Mouse (Mus musculus): ENCODE results near the gene Top1. TPM values are rescaled to one million over a fixed set of nuclear protein-coding genes. Genes with fewer than 3 reads are reported as not detected.

The Top1 gene
- total RNA-seq, 2 experiments from 2014 or later = 56.2 to 63.2 TPM

DNA sequence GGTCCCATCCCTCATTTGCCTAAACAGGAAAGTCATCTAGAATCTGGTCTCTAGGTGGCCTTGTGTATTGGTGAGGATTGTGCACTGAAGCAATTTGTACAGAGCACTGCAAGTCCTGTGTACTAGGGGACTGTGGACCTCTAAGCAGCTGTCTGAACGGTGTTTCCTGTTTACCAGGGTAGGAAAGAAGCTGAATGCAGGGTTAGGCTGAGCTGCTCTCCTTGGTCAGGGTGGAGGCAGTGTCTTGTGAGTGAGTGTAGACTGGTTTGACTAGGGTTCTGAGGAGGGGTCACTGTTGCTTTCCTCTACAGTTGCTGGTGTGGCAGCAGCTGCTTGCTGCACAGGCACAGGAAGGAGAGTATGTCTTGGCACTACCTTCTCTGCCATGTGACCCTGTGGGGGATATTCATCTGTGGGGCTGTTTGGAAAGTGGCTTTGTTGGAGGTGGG lies 96.5 kb downstream of the Top1 start:
- DNase-seq = no peak

DNA sequence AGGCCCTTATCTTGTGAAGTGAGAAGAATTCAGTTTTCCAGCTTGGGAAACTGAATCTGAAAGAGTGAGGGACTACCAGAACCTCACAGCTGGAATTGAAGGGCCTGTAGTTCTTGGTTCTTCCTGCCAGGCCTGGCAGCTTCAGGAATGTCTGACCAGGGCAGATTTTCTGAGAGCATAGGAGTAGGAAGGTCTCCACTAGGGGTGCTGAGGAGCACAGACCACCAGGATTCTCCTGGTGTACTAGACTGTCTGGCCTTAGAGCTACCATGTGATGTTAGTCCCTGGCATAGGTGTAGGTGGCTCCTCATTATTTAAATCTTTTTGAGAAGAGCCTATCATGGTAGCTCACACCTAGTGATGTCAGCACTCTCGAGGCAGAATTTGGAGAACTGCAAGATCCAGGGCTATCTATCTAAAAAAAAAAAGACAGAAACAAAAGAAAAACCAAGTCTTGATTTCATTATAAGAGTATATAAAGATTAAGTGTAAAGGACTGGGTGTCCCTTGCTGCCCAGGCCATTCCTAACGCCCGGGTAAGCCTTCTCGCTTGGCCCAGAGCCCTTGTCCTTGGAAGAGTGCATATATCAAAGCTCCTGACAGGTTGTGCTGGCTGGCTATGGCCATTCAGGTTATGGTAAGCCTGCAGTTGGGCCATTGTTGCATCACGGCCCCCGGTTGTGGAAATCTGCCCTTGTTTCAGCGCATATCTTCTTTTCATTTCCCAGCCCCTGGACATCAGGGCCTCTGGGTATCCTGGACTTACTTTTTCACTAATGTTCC lies 98.5 kb downstream of the Top1 start:
- DNase-seq = peak; percentile 89

DNA sequence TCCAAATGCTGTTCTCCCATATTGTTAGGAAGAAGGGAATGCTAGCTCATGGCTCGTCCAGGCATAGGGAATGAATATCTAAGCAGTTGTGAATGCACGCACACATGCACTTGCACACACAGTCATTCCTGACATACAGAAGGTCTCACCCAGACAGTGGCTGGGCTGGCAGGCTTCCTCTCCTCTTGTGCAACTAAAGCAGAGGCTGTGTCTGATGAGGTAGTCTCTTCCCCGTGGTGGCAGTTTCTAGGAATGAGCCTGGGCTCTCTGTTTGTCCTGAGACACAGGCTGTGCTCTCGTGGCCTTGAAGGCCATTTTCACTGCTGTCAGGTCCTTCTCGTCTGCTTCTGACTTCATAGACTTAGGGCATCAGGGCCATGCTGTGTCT lies 99.1 kb downstream of the Top1 start:
- DNase-seq = no peak

DNA sequence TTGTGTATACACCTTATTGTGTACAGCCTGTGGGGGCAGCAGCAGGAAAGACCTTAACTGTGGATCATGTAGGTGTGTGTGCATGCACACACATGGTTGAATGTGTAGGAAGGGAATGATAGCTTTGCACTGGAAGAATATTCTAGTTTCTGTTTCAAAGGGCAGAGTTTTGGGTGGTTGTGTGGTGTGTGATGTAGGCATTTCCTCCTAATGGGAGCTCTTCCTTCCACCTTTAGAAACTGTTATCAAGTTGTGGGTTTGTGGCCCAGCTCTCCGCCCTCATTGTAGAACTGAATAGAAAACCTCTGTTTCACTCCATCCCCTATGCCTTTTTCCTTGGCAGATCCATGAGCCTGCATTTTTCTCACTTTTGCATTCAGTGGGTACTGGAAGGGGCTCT lies 99.8 kb downstream of the Top1 start:
- no peak for DNase-seq

DNA sequence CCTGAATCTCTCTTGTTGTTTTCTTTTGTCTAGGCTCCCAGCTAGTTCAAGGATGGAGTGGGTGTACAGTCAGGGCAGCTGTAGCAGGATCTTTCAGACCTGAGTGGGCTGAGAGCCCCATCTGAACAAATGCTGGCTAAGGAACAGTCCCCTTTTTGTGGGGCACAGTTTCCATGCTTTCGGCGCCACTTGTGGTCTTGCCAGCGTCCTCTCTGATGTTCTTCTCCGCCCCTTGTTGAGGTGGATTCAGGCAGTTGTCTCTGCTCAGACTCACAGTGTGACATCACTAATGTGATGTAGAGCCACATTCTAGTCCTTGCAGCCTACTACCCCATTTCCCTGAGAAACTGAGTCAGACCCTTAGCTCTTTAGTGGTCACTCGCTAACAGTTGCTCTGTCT lies 100.9 kb downstream of the Top1 start:
- DNase-seq = no peak

DNA sequence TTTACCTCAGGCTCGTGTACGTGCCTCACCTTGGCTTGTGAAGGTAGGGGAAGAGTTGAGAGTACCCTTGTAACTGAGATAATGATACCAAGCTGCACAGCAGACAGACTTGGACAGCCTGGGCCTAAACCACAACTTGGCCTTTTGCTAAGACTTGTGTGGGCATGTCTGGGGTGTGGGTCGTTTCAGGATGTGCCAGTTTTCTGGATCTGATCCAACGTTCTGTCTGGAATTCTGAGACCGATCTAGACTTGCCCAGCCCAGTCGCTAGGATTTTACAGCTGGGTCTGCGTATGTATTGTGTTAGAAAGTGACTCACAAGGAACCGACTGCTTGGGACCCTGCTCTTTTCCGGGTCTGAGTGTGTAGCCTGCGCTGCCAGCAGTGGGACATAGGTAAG lies 101.4 kb downstream of the Top1 start:
- no peak for DNase-seq

DNA sequence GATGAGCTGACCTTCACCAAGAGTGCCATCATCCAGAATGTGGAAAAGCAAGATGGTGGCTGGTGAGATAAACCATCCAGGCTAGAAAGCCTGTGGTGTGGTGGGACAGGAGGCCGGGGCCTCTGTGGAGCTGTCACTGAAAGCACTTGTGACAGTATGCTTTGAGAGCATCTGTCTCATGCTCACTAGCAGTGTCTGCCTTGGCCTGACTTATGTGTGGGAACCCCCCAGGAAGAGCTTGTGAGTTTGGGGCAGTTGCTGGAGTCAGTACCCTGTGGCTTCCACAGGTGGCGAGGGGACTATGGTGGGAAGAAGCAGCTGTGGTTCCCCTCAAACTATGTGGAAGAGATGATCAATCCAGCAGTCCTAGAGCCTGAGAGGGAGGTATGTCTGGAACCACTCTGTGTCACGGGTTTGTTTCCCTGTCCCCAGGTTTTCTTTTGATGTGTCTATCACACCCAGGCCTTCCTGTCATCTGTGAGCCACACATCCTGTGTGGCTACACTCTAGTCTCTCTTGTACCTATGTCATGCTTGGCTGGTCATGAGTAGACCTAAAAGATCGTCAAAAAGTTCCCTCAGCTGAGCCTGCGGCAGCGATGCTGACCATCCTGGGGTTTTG lies 111.0 kb downstream of the Top1 start:
- DNase-seq = no peak

DNA sequence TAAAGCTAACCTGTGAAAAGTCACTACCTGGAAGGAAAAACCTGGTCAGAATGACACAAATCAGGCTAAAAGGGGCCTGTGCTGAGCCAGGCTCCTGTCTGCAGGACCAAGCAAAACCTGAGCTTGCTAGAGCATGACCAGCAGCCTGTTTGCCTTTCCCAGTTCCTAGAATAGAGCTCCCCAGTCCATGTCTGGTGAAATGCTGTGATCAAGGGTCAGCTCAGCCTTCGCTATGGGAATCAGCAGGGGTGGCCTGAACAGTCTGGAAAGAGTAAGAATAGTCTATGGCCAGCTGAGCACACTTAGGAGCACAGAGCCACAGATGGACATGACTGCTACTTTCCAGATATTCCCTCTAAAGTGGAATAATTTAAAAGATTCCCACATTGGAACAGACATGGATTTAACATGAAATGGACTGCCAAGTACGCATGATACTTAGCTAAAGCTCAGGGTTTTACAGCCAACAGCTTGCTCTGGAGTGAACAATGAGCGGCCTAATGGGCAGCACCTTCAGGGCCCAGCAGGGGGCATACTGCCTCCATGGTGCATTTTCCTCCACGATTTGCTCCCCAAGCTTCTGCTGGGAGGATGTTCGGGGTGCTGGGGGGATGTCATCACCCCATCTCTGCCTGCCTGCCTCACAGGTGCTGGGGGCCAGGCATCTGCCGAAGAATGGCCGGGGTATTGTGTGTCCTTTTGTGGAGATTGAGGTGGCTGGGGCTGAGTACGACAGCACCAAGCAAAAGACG lies 114.9 kb downstream of the Top1 start:
- DNase-seq = peak; percentile 63

DNA sequence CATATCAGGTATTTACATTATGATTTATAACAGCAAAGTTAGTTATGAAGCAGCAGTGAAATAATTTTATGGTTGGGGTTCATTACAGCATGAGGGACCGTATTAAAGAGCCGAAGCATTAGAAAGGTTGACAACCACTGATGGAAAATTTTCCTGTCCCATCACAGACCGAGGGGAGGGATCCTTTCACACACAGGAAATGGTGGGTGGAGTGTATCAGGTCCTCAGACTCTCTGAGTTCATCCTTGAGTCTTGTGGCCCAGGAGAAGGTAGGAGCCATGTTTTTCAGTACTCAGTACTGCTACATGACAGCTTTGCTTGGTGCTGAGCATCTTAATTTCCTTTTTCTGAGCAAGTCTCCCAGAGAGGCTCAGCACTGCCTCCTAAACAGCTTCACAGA lies 118.1 kb downstream of the Top1 start:
- DNase-seq = no peak

DNA sequence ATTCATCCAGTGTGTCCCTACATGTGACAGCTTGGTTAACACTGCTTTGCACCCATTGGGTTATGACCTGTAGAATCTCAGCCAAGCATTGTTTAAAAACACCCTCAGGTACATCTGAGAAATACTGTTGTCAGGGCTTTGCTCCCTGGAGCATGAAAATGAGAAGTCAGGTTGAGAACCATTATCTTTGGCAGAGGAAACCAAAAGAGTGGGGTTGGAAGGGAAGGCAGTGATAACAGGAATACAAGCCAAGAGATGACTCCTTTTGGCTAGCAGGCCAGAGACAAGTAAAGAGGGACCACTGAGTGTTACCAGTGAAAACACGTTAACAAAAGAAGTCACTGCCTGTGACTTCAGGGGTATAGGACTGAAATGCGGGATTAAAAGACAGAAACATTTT lies 118.7 kb downstream of the Top1 start:
- DNase-seq = no peak

DNA sequence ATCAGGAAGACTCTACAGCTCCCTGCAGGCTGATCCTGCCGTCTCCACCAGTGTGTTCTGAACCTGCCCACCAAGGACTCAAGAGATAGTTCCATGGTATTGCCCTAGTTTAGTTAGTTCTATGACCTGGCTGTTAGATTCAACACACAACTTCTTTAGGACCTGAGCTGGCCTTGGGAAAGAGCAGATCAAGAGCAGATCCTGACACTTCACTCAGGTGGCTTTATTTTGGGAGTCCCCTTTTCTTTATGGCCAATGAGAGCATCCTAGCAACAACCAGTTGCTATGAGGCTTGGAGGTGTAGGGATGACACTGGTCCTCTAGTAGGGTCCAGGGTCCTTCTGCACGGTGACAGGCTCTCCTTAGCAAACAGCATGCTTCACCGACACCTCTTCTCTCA lies 119.4 kb downstream of the Top1 start:
- DNase-seq = no peak

DNA sequence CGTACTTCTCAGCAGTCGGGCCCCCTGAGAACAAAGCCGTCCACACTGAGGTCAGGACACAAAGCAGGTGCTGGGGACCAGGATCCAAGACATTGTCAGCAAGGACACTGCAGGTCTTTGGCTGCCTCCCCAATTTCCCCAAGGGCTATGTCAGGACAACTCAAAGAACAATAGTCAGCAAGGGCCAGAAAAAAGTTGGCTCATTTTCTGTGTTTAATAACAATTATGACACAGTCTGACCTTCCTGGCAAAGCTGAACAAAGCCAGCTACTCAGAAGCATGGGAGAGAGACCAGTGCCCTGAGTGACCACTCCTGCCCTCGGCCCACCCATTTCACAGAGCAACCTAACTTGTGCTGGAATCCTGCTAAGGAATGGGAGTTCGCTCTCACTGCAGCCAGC lies 120.7 kb downstream of the Top1 start:
- DNase-seq = peak; percentile 75

DNA sequence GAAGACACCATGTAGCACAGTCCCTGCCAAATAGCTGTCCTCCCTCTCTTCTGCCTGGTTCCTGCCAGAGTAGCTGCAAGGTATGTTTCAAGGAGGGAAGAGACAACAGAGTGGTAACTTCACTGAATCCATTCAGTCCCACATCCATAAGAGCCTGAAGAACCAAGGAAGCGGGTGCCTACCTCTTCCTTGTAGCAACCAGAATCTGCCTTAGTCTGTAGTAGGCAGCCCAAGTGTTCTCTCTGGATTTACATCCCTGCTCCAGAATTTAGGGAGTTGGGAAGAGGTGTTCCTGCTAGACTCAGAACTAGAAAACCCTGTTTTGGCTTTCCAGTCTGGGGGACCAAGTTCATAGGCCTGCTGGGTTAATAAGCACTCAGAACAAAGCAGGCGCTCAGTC lies 121.5 kb downstream of the Top1 start:
- DNase-seq = no peak

DNA sequence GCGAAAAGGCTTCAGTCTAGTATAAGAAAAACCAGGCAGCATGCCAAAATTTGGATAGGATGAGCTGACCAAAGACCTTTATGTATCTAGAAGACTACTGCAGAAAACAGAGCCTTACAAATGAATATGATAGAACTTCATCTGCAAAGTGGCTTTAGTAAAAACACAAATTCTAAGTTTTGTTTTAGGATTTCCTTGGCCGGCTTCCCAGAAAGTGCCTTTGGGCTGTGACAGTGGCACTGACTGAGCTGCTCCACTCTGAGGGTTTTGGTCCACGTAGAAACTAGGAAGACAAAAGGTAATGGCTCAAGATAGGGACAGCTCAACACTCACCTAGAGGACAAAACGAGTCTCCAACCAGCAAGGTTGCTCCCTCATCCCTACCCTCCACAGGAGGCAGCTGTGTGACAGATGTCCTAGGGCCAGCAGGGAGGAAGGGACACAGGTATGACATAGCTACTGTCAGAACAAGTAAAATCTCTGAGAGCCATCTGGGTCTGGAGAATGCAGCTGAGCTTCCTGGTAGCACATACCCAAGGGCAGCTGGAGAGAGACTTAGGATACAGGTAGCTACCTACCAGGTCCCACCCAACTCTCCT lies 122.5 kb downstream of the Top1 start:
- DNase-seq = no peak

DNA sequence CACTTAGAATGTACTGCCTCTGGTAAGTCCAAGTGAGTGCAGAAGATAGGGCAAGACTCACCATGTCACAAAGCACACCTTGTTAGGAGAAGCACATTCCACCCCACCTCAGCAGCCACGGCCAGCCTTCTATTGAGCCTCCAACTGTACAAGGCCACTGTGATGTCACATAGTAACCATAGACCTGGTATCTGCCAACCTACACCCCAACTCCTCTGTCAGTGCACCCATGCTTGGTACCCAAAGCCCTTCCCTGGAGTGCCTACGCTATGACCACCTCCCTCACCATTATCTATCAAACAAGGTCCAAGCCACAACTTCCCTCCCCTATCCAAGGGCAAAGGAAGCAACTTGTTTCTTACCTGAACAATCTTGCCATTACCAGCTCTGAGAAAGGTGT lies 123.3 kb downstream of the Top1 start:
- DNase-seq = no peak

DNA sequence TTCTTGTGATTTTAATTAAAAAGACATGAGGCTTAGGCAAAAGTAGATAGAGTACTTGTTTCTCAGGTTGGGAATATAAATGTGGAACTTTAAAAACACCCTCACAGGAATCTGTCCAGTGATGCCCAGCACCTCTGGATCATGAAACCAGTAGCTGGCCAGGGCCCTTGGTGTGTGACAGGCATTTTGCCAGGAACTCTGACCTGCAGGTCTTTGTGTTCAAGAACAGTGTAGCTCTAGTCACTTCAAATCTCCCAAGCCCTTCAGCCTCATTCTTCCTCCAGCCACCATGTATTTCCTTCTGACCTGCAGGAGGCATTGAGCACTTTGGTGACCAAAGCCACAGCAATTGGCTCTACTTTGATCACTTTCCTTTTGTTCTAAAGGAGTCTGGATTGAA lies 124.7 kb downstream of the Top1 start:
- no peak for DNase-seq

DNA sequence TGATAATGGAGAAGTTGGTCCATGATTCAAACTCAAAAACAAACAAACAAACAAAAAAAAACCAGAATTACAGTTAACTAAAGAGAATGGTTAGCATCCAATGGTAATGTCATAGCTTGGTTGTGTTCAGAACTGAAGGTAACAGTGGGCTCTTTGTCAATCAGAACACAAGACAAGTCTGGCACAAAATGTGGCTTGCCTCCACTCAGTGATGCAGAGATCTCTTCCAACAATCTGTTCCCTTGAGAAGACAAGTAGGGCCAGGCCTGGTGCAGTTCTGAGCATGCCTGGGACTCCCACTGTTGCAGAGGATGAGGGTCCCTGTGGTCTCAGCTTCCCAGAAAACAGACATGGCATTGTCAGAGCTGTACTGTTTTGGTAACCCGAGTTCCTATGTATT lies 125.2 kb downstream of the Top1 start:
- DNase-seq = no peak

DNA sequence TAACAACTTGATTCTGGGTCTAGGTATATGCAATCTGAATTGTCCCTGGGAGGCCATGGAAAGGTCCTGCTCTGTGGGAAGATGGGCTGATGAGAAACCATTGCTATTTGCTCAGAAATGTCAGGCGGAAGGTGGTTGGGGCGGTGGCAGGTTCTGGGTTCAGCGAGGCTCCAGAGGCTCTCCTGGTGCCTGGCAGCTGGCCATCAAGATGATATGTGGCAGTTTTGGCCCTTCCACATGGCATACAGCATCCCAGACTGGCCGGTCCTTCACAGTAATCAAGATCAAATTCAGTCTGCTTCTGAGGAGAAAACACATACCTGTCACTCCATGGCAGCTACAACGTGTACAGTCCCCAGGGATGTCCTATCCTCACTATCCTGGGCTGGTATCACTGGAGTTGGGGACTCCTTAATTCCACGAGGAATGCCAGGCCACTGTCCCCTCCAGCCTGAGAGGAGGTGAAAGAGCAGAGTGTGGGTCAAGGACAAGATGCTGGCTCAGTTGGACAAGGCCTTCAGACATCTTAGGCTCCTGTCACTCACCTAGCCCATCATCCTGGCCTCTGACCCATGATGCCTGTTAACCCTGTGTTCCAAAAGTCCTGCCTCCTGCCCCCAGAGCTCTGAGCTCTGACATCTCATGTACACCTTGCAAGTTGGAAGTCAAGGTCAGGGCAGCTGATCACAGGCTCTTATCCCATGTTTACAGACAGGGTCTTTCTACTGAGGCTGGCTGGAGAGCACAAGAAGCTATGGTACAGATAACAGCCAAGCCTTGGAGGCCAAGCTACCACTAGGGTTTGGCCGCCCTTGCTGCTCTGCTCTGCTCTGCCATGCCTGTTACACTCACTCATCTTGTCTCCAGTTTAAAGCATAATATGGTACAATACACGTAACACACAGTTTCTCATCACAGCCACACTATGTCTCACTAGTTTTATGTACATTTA lies 125.9 kb downstream of the Top1 start:
- DNase-seq = no peak
